7 mouse cellular contexts compared by ENCODE assay signal in genomic region chr1:42714016-42714931, GRCm38 (mm10). TPM values are rescaled to one million over a fixed set of nuclear protein-coding genes. Genes with fewer than 3 reads are reported as not detected.
DNase-seq lines count a peak whose midpoint lies in the region; ATAC-seq and TF ChIP-seq lines count a peak whose summit lies in the region.

No protein-coding gene starts in this region.

- TF ChIP-seq CTCF in E14TG2a.4 (conservative IDR thresholded peaks at IDR 0.05; ENCODE audit: low read length), result peak; percentile 27

- WGBS in embryonic facial prominence, embryonic 10.5 days, result 1% methylated on average over 28 of the region's 31 CpGs

- no peaks in the 10 kb centered on the region for H3K9me3 ChIP-seq in E14TG2a.4 (ENCODE audit: low read length)
- no peaks in the 10 kb centered on the region for H3K9me3 ChIP-seq in embryonic facial prominence, embryonic 10.5 days

- H3K27ac ChIP-seq in embryonic facial prominence, embryonic 10.5 days (replicated peaks), result peak overlapping the region; percentile 84

- H3K36me3 ChIP-seq in E14TG2a.4 (ENCODE audit: insufficient read depth, low read length), result no peaks in the 10 kb centered on the region
- no peaks in the 10 kb centered on the region for H3K36me3 ChIP-seq in embryonic facial prominence, embryonic 10.5 days (replicated peaks)

- peak; percentile 76 for DNase-seq in NIH3T3 (ENCODE audit: low read depth)
- DNase-seq in embryonic facial prominence, embryonic 10.5 days (ENCODE audit: low spot score), result peak; percentile 71
- DNase-seq in layer of hippocampus, adult 8-10 months (ENCODE audit: low spot score in 2 of 2), result peak; percentile 61 to 75
- DNase-seq in lung, postnatal 4 days, result peak; percentile 35 to 53
- DNase-seq in testis, postnatal 10 days (ENCODE audit: low spot score), result peak; percentile 50

- peak; percentile 46 to 55; a peak in 3 of 4 replicates for ATAC-seq in hematopoietic stem cell, adult 5-6 weeks (replicated peaks in 1 of 2; ENCODE audit: insufficient read depth in 1 of 2, low FRiP score in 2 of 2, low TSS enrichment in 1 of 2, low read depth in 1 of 2, poor library complexity in 2 of 2, severe bottlenecking in 2 of 2)

- peaks cover 18% of the 10 kb centered on the region for H3K4me1 ChIP-seq in E14TG2a.4 (replicated peaks; ENCODE audit: low read depth, low read length)
- H3K4me1 ChIP-seq in embryonic facial prominence, embryonic 10.5 days, result peaks cover 38% of the 10 kb centered on the region

- H3K4me3 ChIP-seq in E14TG2a.4 (replicated peaks; ENCODE audit: low read length), result peak overlapping the region; percentile 66
- H3K4me3 ChIP-seq in embryonic facial prominence, embryonic 10.5 days, result peak overlapping the region; percentile 61

- H3K27me3 ChIP-seq in E14TG2a.4 (ENCODE audit: insufficient read depth, low read length), result peaks cover 93% of the 10 kb centered on the region
- H3K27me3 ChIP-seq in embryonic facial prominence, embryonic 10.5 days (replicated peaks; ENCODE audit: low read depth, poor library complexity, severe bottlenecking), result peaks cover 99% of the 10 kb centered on the region

RNA-seq across cellular contexts. Expression of gene Pou3f3, which starts 18.7 kb away (rescaled TPM):
- 6.8 and 7.5 TPM in 2 replicates for polyA plus RNA-seq in embryonic facial prominence, embryonic 10.5 days (2016; fragmentation: Nextera tagmentation; extraction: Ambion mirVana)
- not detected in 2 replicates for total RNA-seq in hematopoietic stem cell, adult 5-6 weeks (2017)
- 10 to 100 TPM; 52.0 to 63.0 (median 56.3) TPM for total RNA-seq in layer of hippocampus, adult 8-10 months (2022)

Comparison
In these comparisons a context has a peak if more than half of its experiments do, and no peak if none do; other contexts are left out.
1. Peak in every context shown above with its lines: DNase-seq, ATAC-seq, H3K4me3 ChIP-seq and H3K27ac ChIP-seq.
2. RNA of gene Pou3f3, which starts 18.7 kb away (total RNA-seq): 52.0 to 63.0 TPM in layer of hippocampus, adult 8-10 months; not detected in hematopoietic stem cell, adult 5-6 weeks; every median in the first group is over 10 times any median in the second.